Mouse (Mus musculus) retina, embryonic 14.5 days (tissue): ENCODE data around the gene Fam76a.
"Not testable (repeated sequence)": the region's sequence is repeated elsewhere in the genome, so short reads cannot be mapped to it uniquely, and the experiment has no call there.

Experiments
- DNase-seq: peaks from one replicate; pipeline ENCODE4 v3.0.0-alpha.2; 2015; ENCODE audit warnings: low spot score

Gene Fam76a

GRCm38 (mm10) chr4:132944776-132945175 lies 22.4 kb upstream of the Fam76a start:
- no peak for DNase-seq

GRCm38 (mm10) chr4:132944106-132944505 lies 21.7 kb upstream of the Fam76a start:
- DNase-seq: no peak

GRCm38 (mm10) chr4:132943088-132943487 lies 20.7 kb upstream of the Fam76a start:
- DNase-seq: no peak

GRCm38 (mm10) chr4:132941012-132941729 lies 18.8 kb upstream of the Fam76a start:
- no peak for DNase-seq

- DNase-seq: peak; percentile 87
Measured at GRCm38 (mm10) chr4:132939421-132940127, 17.2 kb upstream of the Fam76a start.

GRCm38 (mm10) chr4:132938181-132938941 lies 16.0 kb upstream of the Fam76a start:
- DNase-seq: no peak

GRCm38 (mm10) chr4:132934639-132935038 lies 12.3 kb upstream of the Fam76a start:
- DNase-seq: peak; percentile 69

- DNase-seq: no peak
Measured at GRCm38 (mm10) chr4:132932752-132933404, 10.5 kb upstream of the Fam76a start.

- peak; percentile 87 for DNase-seq
Measured at GRCm38 (mm10) chr4:132930784-132931183, 8.4 kb upstream of the Fam76a start.

GRCm38 (mm10) chr4:132926520-132926919 lies 4.2 kb upstream of the Fam76a start:
- not testable (repeated sequence) for DNase-seq

GRCm38 (mm10) chr4:132922061-132922530 lies 262 bp downstream of the Fam76a start:
- no peak for DNase-seq

GRCm38 (mm10) chr4:132921488-132921887 lies 870 bp downstream of the Fam76a start:
- DNase-seq: no peak

- DNase-seq: no peak
Measured at GRCm38 (mm10) chr4:132920171-132920570, 2.2 kb downstream of the Fam76a start.

- not testable (repeated sequence) for DNase-seq
Measured at GRCm38 (mm10) chr4:132918493-132918892, 3.9 kb downstream of the Fam76a start.

- no peak for DNase-seq
Measured at GRCm38 (mm10) chr4:132912156-132912555, 10.2 kb downstream of the Fam76a start.

- no peak for DNase-seq
Measured at GRCm38 (mm10) chr4:132905843-132906360, 16.5 kb downstream of the Fam76a start.

- no peak for DNase-seq
Measured at GRCm38 (mm10) chr4:132904765-132905309, 17.5 kb downstream of the Fam76a start.

GRCm38 (mm10) chr4:132904071-132904470 lies 18.3 kb downstream of the Fam76a start:
- no peak for DNase-seq

GRCm38 (mm10) chr4:132898197-132898596 lies 24.2 kb downstream of the Fam76a start:
- DNase-seq: no peak

GRCm38 (mm10) chr4:132894402-132894801 lies 28.0 kb downstream of the Fam76a start:
- peak; percentile 23 for DNase-seq

GRCm38 (mm10) chr4:132884844-132885374 lies 37.4 kb downstream of the Fam76a start:
- DNase-seq: no peak
